Mouse (Mus musculus) urinary bladder, postnatal 4 days (tissue): ENCODE measurements around the gene Pax3.

ENCODE experiments used
- DNase-seq, 2 experiments: peaks; one replicate each; pipeline ENCODE4 v3.0.0; 2021 to 2022; ENCODE audit warnings: low spot score in 2 of 2

The Pax3 gene

GRCm38 (mm10) chr1:78088646-78089045, 108.3 kb downstream of the Pax3 start:
- DNase-seq: no peak

- DNase-seq: no peak
These were observed 115.2 kb downstream of the Pax3 start for GRCm38 (mm10) chr1:78081761-78082160.

GRCm38 (mm10) chr1:78060850-78061249, 136.1 kb downstream of the Pax3 start:
- DNase-seq: no peak

DNA sequence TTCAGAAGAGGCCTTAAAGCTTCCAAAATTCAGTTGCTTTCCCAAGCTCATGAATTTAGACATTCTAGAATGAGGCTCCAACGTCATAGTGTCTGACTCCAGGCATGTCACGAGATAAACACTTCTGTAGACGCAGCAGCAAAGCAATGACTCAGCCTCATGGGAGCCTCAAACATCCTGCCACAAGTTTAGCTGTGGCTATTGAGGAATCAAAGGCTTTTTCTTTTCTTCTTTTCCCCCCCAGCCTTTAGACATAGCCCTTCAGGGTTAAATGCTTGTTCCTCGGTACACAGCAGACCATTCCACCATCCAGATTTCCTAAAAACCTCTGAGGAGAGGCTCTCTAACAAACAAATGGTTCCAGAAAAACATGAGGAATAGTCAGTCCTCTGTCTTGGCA, 139.0 kb downstream of the Pax3 start:
- DNase-seq: no peak

- DNase-seq: no peak
These were observed 143.3 kb downstream of the Pax3 start for GRCm38 (mm10) chr1:78053677-78054076.
